Mouse (Mus musculus) bone marrow, adult 2 months (tissue): ENCODE data around the gene Sh3pxd2a.

ENCODE experiments used
- CTCF ChIP-seq: fragments of 200-500 bp; IDR thresholded peaks from 2 replicates; pipeline ENCODE4 v1.5.1; 2011; ENCODE audit warnings: low read length, control low read depth; ENCODE audit not compliant: control insufficient read depth, insufficient read depth
- POLR2A ChIP-seq: fragments of 200-500 bp; IDR thresholded peaks from 2 replicates; pipeline ENCODE4 v1.6.1; 2011; ENCODE audit warnings: low read depth, mild to moderate bottlenecking, control low read depth, low read length, borderline replicate concordance; ENCODE audit not compliant: control insufficient read depth

GRCm38 (mm10) chr19:47385971-47386370, 78.2 kb downstream of the Sh3pxd2a start:
- TF ChIP-seq CTCF (no peak), POLR2A (no peak)
